Mouse (Mus musculus) thymus, adult 2 months (tissue): Measurements from ENCODE around the gene Nfya. TPM values are rescaled to one million over a fixed set of nuclear protein-coding genes. Genes with fewer than 3 reads are reported as not detected.

Experiments
- DNase-seq: peaks from one replicate; pipeline ENCODE4 v3.0.0; 2021
- H3K27ac ChIP-seq: fragments of 200-500 bp; 2 replicates; pipeline ENCODE4 v1.5.1; 2012; ENCODE audit warnings: low read length, control low read depth; ENCODE audit not compliant: control insufficient read depth, insufficient read depth
- H3K27me3 ChIP-seq: fragments of 200-500 bp; 2 replicates; pipeline ENCODE4 v1.6.1; 2012; ENCODE audit warnings: mild to moderate bottlenecking, low read length, moderate library complexity, mixed read lengths; ENCODE audit not compliant: control insufficient read depth, insufficient read depth
- H3K36me3 ChIP-seq: fragments of 200-500 bp; 2 replicates; pipeline ENCODE4 v1.6.1; 2012; ENCODE audit warnings: mild to moderate bottlenecking, low read length, moderate library complexity; ENCODE audit not compliant: control insufficient read depth, insufficient read depth
- H3K4me1 ChIP-seq: fragments of 200-500 bp; replicated peaks from 2 replicates; pipeline ENCODE4 v1.6.1; 2012; ENCODE audit warnings: low read length; ENCODE audit not compliant: control insufficient read depth, insufficient read depth
- H3K4me3 ChIP-seq: fragments of 200-500 bp; 2 replicates; pipeline ENCODE4 v1.5.1; 2012; ENCODE audit warnings: mild to moderate bottlenecking, low read length, control low read depth, moderate library complexity; ENCODE audit not compliant: control insufficient read depth, insufficient read depth
- CTCF ChIP-seq: fragments of 200-500 bp; IDR thresholded peaks from 2 replicates; pipeline ENCODE4 v1.5.1; 2012; ENCODE audit warnings: mild to moderate bottlenecking, control low read depth, low read length, moderate library complexity, borderline replicate concordance; ENCODE audit not compliant: control insufficient read depth, poor library complexity, insufficient read depth; ENCODE audit errors: extremely low read depth
- POLR2A ChIP-seq: fragments of 200-500 bp; IDR thresholded peaks from 2 replicates; pipeline ENCODE4 v1.6.1; 2012; ENCODE audit warnings: mild to moderate bottlenecking, low read length, control low read depth, moderate library complexity; ENCODE audit not compliant: control insufficient read depth, poor library complexity, insufficient read depth; ENCODE audit errors: extremely low read depth
- WGBS: fragments of 180-500 bp; shearing (Covaris S2); methylation state at CpG from one replicate; pipeline ENCODE4 v1.1.7; 2018; 5-methylcytosine and 5-hydroxymethylcytosine counted together
- polyA plus RNA-seq: library from polyadenylated mRNA; depleted of rRNA; stranded (reverse); fragments of >200 nt; gene quantifications from 2 replicates; pipeline ENCODE4 v1.2.3, GENCODE M21; 2012

Gene Nfya
- polyA plus RNA-seq, 1 experiment = 210 TPM

- no peak for DNase-seq
- H3K4me1 ChIP-seq = peaks cover 3% of the 10 kb centered on the region; the same call in 1 of the 2 replicates
- no peaks in the 10 kb centered on the region for H3K36me3 ChIP-seq
- no peak for TF ChIP-seq POLR2A
- no peak for TF ChIP-seq CTCF
- WGBS = 87% methylated on average over 7 of the region's 7 CpGs
- H3K4me3 ChIP-seq = no peak overlapping the region
- H3K27me3 ChIP-seq = no peaks in the 10 kb centered on the region
- no peak overlapping the region for H3K27ac ChIP-seq
Measured at GRCm38 (mm10) chr17:48437421-48437911, 27.8 kb upstream of the Nfya start.

DNA sequence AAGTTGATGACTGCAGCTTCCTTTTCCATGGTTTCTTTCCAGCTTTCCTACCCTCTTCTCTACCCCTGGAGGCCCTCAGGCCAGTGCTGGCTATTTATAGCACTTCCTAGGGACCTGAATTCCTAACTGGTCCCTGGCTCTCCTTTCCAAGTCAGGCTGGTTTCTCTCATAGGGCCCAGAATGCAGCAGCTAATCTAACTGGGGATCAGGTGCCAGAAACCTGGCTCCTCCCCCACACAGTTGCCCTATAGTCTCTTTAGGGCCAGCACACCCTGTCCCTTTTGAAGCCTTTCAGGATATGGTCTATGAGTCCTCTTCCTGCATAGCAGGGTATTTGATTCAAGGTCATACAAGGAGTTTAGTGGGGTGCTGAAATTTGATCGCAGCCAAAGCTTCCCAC lies 26.8 kb upstream of the Nfya start:
- peaks cover 5% of the 10 kb centered on the region; the same call in 1 of the 2 replicates for H3K4me1 ChIP-seq
- no peak overlapping the region for H3K4me3 ChIP-seq
- DNase-seq = no peak
- WGBS = 88% methylated on average over 1 of the region's 1 CpGs
- H3K36me3 ChIP-seq = no peaks in the 10 kb centered on the region
- TF ChIP-seq CTCF (no peak), POLR2A (no peak)
- H3K27ac ChIP-seq = no peak overlapping the region
- no peaks in the 10 kb centered on the region for H3K27me3 ChIP-seq

- H3K27me3 ChIP-seq = no peaks in the 10 kb centered on the region
- H3K4me1 ChIP-seq = peaks cover 5% of the 10 kb centered on the region; the same call in 1 of the 2 replicates
- no peak for DNase-seq
- H3K36me3 ChIP-seq = no peaks in the 10 kb centered on the region
- 93% methylated on average over 5 of the region's 5 CpGs for WGBS
- no peak for TF ChIP-seq CTCF
- TF ChIP-seq POLR2A = no peak
- H3K4me3 ChIP-seq = no peak overlapping the region
- no peak overlapping the region for H3K27ac ChIP-seq
Measured at GRCm38 (mm10) chr17:48434479-48434878, 24.8 kb upstream of the Nfya start.

DNA sequence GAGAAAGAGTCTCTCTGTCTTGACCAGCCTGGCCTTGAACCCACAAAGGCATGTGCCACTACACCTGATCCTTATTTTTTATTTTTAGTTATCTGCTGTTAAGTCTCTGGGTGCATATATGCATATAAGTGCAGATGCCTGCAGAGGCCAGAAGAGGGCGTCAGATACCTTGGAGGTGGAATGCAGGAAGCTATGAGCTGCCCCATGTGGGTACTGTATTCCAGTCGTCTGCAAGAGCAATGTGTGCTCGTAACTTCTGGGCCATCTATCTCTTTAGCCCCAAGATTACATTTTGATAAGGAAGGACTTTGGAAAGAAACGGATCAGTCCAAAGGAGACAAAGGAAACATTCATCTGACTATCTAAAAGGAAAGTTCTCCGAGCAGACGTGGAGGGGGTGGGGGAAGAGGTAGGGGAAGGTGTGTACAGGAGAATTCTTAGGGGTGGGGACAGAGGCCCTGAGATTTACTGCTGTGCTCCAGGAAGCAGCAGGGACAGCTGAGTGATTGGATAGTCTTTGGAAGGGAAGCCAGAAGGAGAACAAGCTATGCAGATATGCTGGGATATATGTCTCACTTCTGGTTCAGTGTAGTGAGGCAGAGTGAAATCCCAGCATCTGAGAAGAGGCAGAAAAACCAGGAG lies 24.1 kb upstream of the Nfya start:
- H3K27ac ChIP-seq = no peak overlapping the region
- H3K4me1 ChIP-seq = peaks cover 5% of the 10 kb centered on the region; the same call in 1 of the 2 replicates
- H3K4me3 ChIP-seq = no peak overlapping the region
- H3K27me3 ChIP-seq = no peaks in the 10 kb centered on the region
- no peak for TF ChIP-seq POLR2A
- no peaks in the 10 kb centered on the region for H3K36me3 ChIP-seq
- DNase-seq = no peak
- 91% methylated on average over 6 of the region's 6 CpGs for WGBS

DNA sequence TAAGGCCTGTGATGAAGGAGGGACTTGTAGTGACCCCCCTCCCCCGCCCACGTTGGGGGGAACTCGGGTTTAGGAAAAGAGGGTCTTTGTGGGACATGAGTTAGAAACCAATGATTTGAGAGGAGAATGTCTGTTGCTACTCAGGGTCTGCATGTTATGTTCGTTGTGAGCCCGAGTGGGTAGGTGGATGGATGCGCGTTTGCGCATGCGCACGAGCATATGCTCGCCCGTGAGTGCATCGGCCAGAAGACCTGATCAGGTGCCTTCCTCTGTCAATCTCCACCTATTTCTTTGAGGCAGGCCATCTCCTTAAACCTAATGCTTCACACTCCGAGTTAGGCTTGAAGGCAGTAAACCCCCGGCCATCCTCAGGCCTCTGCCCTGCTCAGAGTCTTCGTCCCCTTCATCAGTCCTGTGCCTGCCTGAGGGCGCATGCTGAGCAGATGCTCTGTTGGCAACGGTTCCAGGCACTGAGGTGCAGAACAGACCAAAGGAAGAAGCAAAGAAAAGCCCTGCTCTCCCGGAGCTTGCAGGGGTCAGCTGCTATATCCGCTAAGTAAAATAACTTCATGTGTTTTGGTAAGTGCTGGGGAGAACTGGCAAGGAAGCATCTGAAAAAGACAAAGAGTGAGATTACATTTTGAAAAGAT lies 23.4 kb upstream of the Nfya start:
- Histone ChIP-seq H3K27me3 (no peaks in the 10 kb centered on the region), H3K4me3 (no peak overlapping the region), H3K36me3 (no peaks in the 10 kb centered on the region), H3K4me1 (peaks cover 11% of the 10 kb centered on the region), H3K27ac (no peak overlapping the region)
- DNase-seq = no peak
- WGBS = 94% methylated on average over 20 of the region's 20 CpGs
- TF ChIP-seq POLR2A = no peak
- TF ChIP-seq CTCF = no peak

- no peak for TF ChIP-seq POLR2A
- TF ChIP-seq CTCF = no peak
- Histone ChIP-seq H3K4me3 (no peak within 1 kb of the TSS), H3K36me3 (no peaks in the 10 kb centered on the region), H3K27me3 (no peaks in the 10 kb centered on the region), H3K4me1 (peaks cover 18% of the 10 kb centered on the region), H3K27ac (no peak within 1 kb of the TSS)
- 74% methylated on average over 16 of the region's 16 CpGs for WGBS
- DNase-seq = no peak
Measured at GRCm38 (mm10) chr17:48432158-48432980, 22.7 kb upstream of the Nfya start, which contains the start of gene Apobec2. TSS of gene Apobec2 (minus strand) at chr17:48432930.
